Mouse (Mus musculus) lung, postnatal 25 days (tissue): Measurements from ENCODE around the gene Rnf26.

Experiments
- DNase-seq: peaks from one replicate; pipeline ENCODE4 v3.0.0; 2022; ENCODE audit warnings: low spot score

Gene Rnf26

DNA sequence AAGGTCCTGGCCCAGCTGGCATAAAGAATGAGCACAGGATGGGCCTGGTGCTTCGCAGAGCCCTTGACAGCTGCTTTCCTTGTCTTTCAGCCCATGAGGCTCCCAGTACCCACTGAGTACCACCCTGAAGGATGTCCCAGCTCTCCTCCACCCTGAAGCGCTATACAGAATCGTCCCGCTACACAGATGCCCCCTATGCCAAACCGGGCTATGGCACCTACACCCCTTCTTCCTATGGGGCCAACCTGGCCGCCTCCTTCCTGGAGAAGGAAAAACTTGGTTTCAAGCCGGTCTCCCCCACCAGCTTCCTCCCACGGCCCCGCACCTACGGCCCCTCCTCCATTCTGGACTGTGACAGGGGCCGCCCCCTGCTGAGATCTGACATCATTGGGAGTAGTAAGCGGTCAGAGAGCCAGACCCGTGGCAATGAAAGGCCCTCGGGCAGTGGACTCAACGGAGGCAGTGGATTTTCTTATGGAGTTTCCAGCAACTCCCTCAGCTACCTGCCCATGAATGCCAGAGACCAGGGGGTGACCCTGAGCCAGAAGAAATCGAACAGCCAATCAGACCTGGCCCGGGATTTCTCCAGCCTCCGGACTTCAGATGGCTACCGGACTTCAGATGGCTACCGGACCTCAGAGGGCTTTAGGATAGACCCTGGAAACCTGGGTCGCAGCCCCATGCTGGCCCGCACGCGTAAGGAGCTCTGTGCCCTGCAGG, 37.9 kb downstream of the Rnf26 start:
- no peak for DNase-seq

GRCm38 (mm10) chr9:44074395-44075275, 38.7 kb downstream of the Rnf26 start:
- DNase-seq = no peak

- no peak for DNase-seq
Observed at GRCm38 (mm10) chr9:44073115-44073514, 40.2 kb downstream of the Rnf26 start.

- no peak for DNase-seq
Observed at GRCm38 (mm10) chr9:44072599-44072915, 40.8 kb downstream of the Rnf26 start.

GRCm38 (mm10) chr9:44071914-44072598, 41.3 kb downstream of the Rnf26 start:
- DNase-seq = no peak

- no peak for DNase-seq
Observed at GRCm38 (mm10) chr9:44070844-44071231, 42.5 kb downstream of the Rnf26 start.

GRCm38 (mm10) chr9:44070113-44070843, 43.0 kb downstream of the Rnf26 start:
- DNase-seq = no peak

DNA sequence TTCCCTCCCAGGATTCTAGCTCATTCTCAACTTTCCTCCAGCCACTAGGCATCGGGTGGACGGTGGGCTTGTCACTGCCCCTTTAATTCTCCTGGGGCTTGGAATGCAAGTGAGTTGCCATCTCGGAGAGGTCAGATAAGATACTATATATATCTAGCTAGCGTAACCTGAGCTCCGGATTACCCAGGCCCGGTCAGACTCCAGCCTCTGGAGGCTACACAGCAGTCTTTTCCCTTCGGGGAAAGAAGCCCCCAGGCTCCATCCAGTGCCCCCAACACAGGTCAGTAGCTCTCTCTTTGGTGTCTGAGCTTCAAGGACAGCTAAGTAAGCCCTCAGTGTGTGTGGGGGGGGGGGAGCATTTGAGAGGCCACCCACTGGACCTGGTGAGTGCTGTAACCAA, 44.1 kb downstream of the Rnf26 start:
- no peak for DNase-seq

- no peak for DNase-seq
Observed at GRCm38 (mm10) chr9:44067960-44068330, 45.4 kb downstream of the Rnf26 start.

DNA sequence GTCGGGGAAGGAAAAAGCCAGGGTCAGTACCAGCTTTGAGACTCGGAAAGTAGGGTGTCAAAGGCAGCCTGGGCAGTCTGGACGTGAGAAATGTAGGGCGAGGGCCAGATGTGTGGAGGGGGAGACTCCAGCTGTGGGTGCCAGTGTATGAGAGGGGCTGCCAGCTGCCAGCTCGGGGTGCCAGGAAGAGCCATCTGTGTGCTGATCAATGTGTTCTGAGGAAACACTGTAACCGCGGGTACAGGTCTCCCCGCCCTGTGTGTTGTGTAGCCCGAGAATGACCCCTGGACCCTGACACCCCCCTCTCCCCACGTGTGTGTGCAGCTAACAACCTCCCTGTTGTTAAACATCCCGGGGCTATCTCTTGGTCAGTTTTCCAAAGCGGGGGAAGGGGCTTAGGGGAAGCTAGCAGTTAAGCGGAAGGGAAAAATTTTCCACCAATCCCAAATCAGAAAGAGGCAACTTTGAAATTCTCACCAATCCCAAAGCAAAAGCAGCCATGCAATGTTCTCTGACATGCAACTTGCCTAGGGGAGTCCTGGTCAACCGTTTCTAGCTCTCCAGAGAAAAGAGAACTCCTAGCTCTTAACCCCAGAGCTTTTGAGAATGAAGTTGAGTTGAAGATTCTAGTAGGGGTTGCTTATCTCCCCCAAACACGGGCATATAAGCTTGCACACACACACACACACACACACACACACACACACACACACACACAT, 45.9 kb downstream of the Rnf26 start:
- DNase-seq = no peak

- peak; percentile 98 for DNase-seq
Observed at GRCm38 (mm10) chr9:44066785-44067225, 46.5 kb downstream of the Rnf26 start, which contains the start of gene Usp2. Usp2 (plus strand) TSS chr9:44067021.

DNA sequence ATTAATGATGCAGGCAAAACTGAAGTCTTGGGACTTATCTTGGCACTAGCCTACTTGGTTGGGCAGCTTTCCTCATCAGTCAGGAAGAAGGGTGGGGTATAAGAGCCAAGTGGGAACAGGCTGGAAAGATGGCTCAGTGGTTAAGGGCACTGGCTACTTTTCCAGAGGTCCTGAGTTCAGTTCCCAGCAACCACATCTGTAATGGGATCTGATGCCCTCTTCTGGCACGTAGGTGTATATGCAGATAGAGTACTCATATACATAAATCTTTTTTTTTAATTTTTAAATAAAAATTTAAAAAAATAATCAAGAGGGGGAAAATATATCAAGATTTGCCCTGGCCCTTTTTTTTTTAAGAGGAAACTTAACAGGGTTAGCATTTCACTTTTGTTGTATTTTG, 48.1 kb downstream of the Rnf26 start:
- no peak for DNase-seq

- no peak for DNase-seq
Observed at GRCm38 (mm10) chr9:44058606-44059005, 54.7 kb downstream of the Rnf26 start.

DNA sequence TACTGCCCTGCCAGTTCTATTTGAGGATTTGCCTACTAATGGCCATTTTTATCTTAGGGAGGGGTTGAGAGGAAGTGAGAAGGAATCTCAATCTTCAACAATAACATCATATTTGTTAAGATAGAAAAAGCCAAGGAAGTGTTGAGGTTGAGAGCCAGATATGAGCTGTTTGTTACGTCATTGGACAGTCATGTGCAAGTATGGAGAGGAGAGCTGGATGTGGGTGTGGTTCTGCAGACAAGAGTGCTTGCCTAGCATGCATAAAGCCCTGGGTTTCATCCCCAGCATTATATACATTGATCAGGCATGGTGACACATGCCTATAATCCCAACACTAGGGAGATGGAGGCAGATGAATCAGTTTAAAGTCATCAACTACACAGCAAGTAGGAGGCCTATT, 59.4 kb downstream of the Rnf26 start:
- DNase-seq = no peak

GRCm38 (mm10) chr9:44052855-44053254, 60.5 kb downstream of the Rnf26 start:
- DNase-seq = no peak

- DNase-seq = no peak
Observed at GRCm38 (mm10) chr9:44049381-44050165, 63.7 kb downstream of the Rnf26 start.

GRCm38 (mm10) chr9:44048541-44049380, 64.6 kb downstream of the Rnf26 start:
- no peak for DNase-seq

DNA sequence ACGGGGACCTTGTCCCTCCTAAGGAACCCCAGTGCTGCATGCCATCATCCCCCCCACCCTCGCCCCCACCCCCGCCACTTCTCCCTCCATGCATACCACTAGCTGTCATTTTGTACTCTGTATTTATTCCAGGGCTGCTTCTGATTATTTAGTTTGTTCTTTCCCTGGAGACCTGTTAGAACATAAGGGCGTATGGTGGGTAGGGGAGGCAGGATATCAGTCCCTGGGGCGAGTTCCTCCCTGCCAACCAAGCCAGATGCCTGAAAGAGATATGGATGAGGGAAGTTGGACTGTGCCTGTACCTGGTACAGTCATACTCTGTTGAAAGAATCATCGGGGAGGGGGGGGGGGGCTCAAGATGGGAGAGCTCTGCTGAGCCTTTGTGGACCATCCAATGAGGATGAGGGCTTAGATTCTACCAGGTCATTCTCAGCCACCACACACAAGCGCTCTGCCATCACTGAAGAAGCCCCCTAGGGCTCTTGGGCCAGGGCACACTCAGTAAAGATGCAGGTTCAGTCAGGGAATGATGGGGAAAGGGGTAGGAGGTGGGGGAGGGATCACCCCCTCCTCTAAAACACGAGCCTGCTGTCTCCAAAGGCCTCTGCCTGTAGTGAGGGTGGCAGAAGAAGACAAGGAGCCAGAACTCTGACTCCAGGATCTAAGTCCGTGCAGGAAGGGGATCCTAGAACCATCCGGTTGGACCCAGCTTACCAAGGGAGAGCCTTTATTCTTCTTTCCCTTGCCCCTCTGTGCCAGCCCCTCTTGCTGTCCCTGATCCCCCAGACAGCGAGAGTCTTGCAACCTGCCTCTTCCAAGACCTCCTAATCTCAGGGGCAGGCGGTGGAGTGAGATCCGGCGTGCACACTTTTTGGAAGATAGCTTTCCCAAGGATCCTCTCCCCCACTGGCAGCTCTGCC, 65.5 kb downstream of the Rnf26 start:
- DNase-seq = no peak

DNA sequence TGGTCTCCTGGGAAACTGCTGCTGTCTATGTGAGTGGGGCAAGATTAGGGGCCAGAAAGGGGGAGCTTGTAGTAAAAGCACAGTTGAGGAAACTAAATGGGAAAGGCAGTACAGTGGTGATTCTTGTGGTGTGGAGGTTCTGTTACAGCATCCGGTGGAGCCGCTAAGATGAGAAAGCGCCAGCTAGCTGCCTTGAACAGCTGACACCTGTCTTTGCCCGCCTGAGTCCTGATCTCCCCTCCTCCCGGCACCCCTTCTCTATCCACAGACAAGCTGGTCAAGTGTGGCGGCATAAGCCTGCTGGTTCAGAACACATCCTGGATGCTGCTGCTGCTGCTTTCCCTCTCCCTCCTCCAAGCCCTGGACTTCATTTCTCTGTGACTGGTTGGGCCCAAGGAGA, 66.2 kb downstream of the Rnf26 start:
- DNase-seq = no peak
